Mouse (Mus musculus): ENCODE measurements around the gene Myo18b.

DNA sequence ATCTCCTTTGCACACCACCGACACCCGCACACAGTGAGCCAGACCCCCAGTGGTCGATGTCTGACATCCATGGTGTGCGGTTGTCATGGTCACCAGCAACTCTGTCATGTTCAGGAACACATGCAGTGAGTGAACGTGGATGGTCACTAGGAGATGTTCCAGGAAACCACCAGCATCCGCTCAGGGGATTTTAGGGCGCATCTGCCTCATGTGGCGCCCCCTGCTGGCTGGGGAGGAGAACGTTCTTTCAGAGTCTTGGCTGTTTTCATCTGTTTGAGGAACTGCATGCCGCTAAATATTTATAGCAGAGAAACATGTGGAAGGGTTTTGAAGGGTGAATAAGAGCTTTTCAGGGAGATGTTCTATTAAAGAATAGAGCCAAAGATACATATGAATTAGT, 253.4 kb downstream of the Myo18b start:
- TF ChIP-seq HCFC1 (IDR thresholded peaks at IDR 0.05; ENCODE audit: borderline replicate concordance, insufficient read depth, low read length) (no peak), MAFK (IDR thresholded peaks at IDR 0.05; ENCODE audit: insufficient read depth, low read depth, low read length) (no peak), ZC3H11A (IDR thresholded peaks at IDR 0.05; ENCODE audit: borderline replicate concordance, low read depth, low read length) (no peak), CHD2 (IDR thresholded peaks at IDR 0.05; ENCODE audit: low read depth, low read length) (no peak), ZNF384 (IDR thresholded peaks at IDR 0.05; ENCODE audit: low read depth, low read length) (no peak)

Data from ES-E14 (cell line).